Mouse (Mus musculus) spleen, adult 2 months (tissue): Measurements from ENCODE around the gene Rcan2.

Experiments used
- CTCF ChIP-seq: fragments of 200-500 bp; IDR thresholded peaks from 2 replicates; pipeline ENCODE4 v1.5.1; 2011; ENCODE audit warnings: mild to moderate bottlenecking, inconsistent platforms; ENCODE audit not compliant: insufficient read depth, insufficient read length, insufficient replicate concordance; ENCODE audit errors: extremely low read depth
- POLR2A ChIP-seq: fragments of 200-500 bp; IDR thresholded peaks from 2 replicates; pipeline ENCODE4 v1.6.1; 2011; ENCODE audit warnings: low read depth, low read length, inconsistent platforms

DNA sequence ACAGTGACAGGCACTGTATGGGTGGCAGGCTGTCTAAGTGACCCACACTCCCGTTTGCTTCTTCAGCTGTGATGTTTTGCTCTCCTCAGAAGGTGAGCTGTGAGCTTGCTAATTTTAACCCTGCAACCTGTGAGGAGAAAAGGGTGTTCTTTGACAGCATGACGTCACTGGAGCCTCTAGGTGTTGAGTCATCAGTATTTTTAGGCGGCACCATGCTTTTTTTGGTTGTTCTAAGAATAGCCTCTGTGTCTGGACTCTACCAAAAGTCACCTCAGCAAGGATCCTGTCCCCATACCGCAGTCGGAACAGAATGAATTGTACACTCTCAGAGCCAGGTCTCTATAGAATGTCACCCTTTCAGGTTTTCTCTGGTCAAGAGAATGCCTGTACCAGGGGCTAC is 54.0 kb downstream of the Rcan2 start:
- TF ChIP-seq CTCF (no peak), POLR2A (no peak)
